Comparison of ENCODE assay signal across 8 mouse cellular contexts in genomic region chr6:128355201-128355681, GRCm38 (mm10). TPM values are rescaled to one million over a fixed set of nuclear protein-coding genes. Genes with fewer than 3 reads are reported as not detected.
DNase-seq lines count a peak whose midpoint lies in the region; ATAC-seq and TF ChIP-seq lines count a peak whose summit lies in the region.

No protein-coding gene starts in this region.

- peak overlapping the region; percentile 84 for H3K9ac ChIP-seq in kidney, embryonic 14.5 days (ENCODE audit: low read depth, low read length)
- peak overlapping the region; percentile 72 for H3K9ac ChIP-seq in liver, embryonic 12.5 days
- peak overlapping the region; percentile 83 for H3K9ac ChIP-seq in neural tube, embryonic 12.5 days

- peak; percentile 74 for ATAC-seq in kidney, embryonic 14.5 days (ENCODE audit: low FRiP score, low TSS enrichment)
- peak; percentile 69 for ATAC-seq in liver, embryonic 12.5 days
- peak; percentile 66 for ATAC-seq in neural tube, embryonic 12.5 days (ENCODE audit: low FRiP score, low read depth)
- no peak for ATAC-seq in activated CD4-positive, CD25-positive, alpha-beta regulatory T cell, adult 4 months

- peaks cover 17% of the 10 kb centered on the region for H3K79me3 ChIP-seq in C2C12 (ENCODE audit: low read depth)

- peak; percentile 82 for DNase-seq in Muller cell, postnatal 12 days (ENCODE audit: inconsistent ontology term)
- peak; percentile 32 for DNase-seq in embryo, embryonic 11.5 days (ENCODE audit: low read depth, low spot score)
- peak; percentile 27 for DNase-seq in heart, adult 8-10 months (ENCODE audit: low spot score)

- peak overlapping the region; percentile 90 for H3K27ac ChIP-seq in kidney, embryonic 14.5 days (ENCODE audit: low read depth, low read length)
- H3K27ac ChIP-seq in liver, embryonic 12.5 days = peak overlapping the region; percentile 55; the same call in 1 of the 2 replicates
- H3K27ac ChIP-seq in neural tube, embryonic 12.5 days = peak overlapping the region; percentile 66

- peak overlapping the region; percentile 63 for H3K4me3 ChIP-seq in C2C12 (ENCODE audit: insufficient read depth, poor library complexity, severe bottlenecking)
- peak overlapping the region; percentile 86 for H3K4me3 ChIP-seq in kidney, embryonic 14.5 days (ENCODE audit: low read length)
- peak overlapping the region; percentile 68 for H3K4me3 ChIP-seq in liver, embryonic 12.5 days
- H3K4me3 ChIP-seq in neural tube, embryonic 12.5 days = peak overlapping the region; percentile 83

- H3ac ChIP-seq in C2C12 (ENCODE audit: control insufficient read depth, insufficient read length, low read depth) = peak overlapping the region; percentile 94

- no peak for TF ChIP-seq CTCF in C2C12 (IDR thresholded peaks at IDR 0.05; ENCODE audit: control insufficient read depth, insufficient read depth, insufficient read length)

- H3K36me3 ChIP-seq in C2C12 (ENCODE audit: control insufficient read depth, insufficient read depth) = peaks cover 28% of the 10 kb centered on the region
- peaks cover 29% of the 10 kb centered on the region for H3K36me3 ChIP-seq in kidney, embryonic 14.5 days (ENCODE audit: control insufficient read depth, insufficient read depth, low read length)
- peaks cover 39% of the 10 kb centered on the region for H3K36me3 ChIP-seq in liver, embryonic 12.5 days
- H3K36me3 ChIP-seq in neural tube, embryonic 12.5 days = peaks cover 32% of the 10 kb centered on the region

- H3K9me3 ChIP-seq in kidney, embryonic 14.5 days (ENCODE audit: control insufficient read depth, low read length) = no peaks in the 10 kb centered on the region
- no peaks in the 10 kb centered on the region for H3K9me3 ChIP-seq in liver, embryonic 12.5 days (replicated peaks)
- no peaks in the 10 kb centered on the region for H3K9me3 ChIP-seq in neural tube, embryonic 12.5 days

- peaks cover 55% of the 10 kb centered on the region for H3K79me2 ChIP-seq in C2C12 (ENCODE audit: control insufficient read depth, insufficient read depth)

- peak overlapping the region; percentile 74 for H3K4me2 ChIP-seq in kidney, embryonic 14.5 days (replicated peaks; ENCODE audit: low read depth, low read length)
- peak overlapping the region; percentile 93 for H3K4me2 ChIP-seq in liver, embryonic 12.5 days
- H3K4me2 ChIP-seq in neural tube, embryonic 12.5 days (replicated peaks) = peak overlapping the region; percentile 74

- H3K4me1 ChIP-seq in kidney, embryonic 14.5 days (ENCODE audit: control insufficient read depth, insufficient read depth, low read length) = peaks cover 11% of the 10 kb centered on the region
- peaks cover 34% of the 10 kb centered on the region for H3K4me1 ChIP-seq in liver, embryonic 12.5 days
- peaks cover 10% of the 10 kb centered on the region for H3K4me1 ChIP-seq in neural tube, embryonic 12.5 days

- 0% methylated on average over 21 of the region's 28 CpGs for WGBS in kidney, embryonic 14.5 days
- WGBS in liver, embryonic 12.5 days (ENCODE audit: insufficient replicate concordance) = under 1% methylated on average over 28 of the region's 28 CpGs
- WGBS in neural tube, embryonic 12.5 days = under 1% methylated on average over 28 of the region's 28 CpGs

- H3K27me3 ChIP-seq in C2C12 (ENCODE audit: control insufficient read depth, insufficient read depth, insufficient read length) = no peaks in the 10 kb centered on the region
- no peaks in the 10 kb centered on the region for H3K27me3 ChIP-seq in kidney, embryonic 14.5 days (ENCODE audit: control insufficient read depth, insufficient read depth, low read length)
- H3K27me3 ChIP-seq in liver, embryonic 12.5 days (replicated peaks) = peaks cover 16% of the 10 kb centered on the region
- no peaks in the 10 kb centered on the region for H3K27me3 ChIP-seq in neural tube, embryonic 12.5 days (replicated peaks)

TF ChIP-seq in C2C12, 6 proteins besides CTCF, POLR2A, EP300 and RAD21:
- TF ChIP-seq FOSL1 (IDR thresholded peaks at IDR 0.05; ENCODE audit: insufficient read depth, low read length, poor library complexity, severe bottlenecking) (no peak), MYOD1 (IDR thresholded peaks at IDR 0.05; ENCODE audit: control insufficient read depth, insufficient read length, low read depth) (no peak), CEBPB (IDR thresholded peaks at IDR 0.05; ENCODE audit: low read depth) (no peak), MAX (IDR thresholded peaks at IDR 0.05) (no peak), USF1 (IDR thresholded peaks at IDR 0.05; ENCODE audit: low read depth) (no peak), MYOG (IDR thresholded peaks at IDR 0.05; ENCODE audit: control insufficient read depth, extremely low read depth, insufficient read length) (no peak)

RNA-seq across cellular contexts. Expression of gene Tulp3, which starts 0.4 kb away (rescaled TPM):
- polyA plus RNA-seq in C2C12 (2012; fragmentation: generic; extraction: Trizol) = 19.0 TPM
- total RNA-seq in heart, adult 8-10 months (2022) = 1 to 10 TPM; 6.6 to 9.9 (median 7.8) TPM
- 22.3 and 28.1 TPM in 2 replicates for polyA plus RNA-seq in kidney, embryonic 14.5 days (2014; fragmentation: Nextera tagmentation; extraction: Ambion mirVana)
- polyA plus RNA-seq in liver, embryonic 12.5 days (2016; fragmentation: Nextera tagmentation; extraction: Ambion mirVana) = 4.7 and 4.8 TPM in 2 replicates
- 18.9 and 20.5 TPM in 2 replicates for polyA plus RNA-seq in neural tube, embryonic 12.5 days (2016; fragmentation: Nextera tagmentation; extraction: Ambion mirVana)
- 1 to 10 TPM; 2.0 to 2.5 TPM for polyA plus RNA-seq in activated CD4-positive, CD25-positive, alpha-beta regulatory T cell, adult 4 months (2017; shearing (Covaris generic))

RNA-seq across cellular contexts. Expression of gene Rhno1, which starts 7.5 kb away (rescaled TPM):
- polyA plus RNA-seq in C2C12 (2012; fragmentation: generic; extraction: Trizol) = 39.9 TPM
- 10 to 100 TPM in 3 of 4 experiments, 1 to 10 TPM in 1; 9.4 to 12.5 (median 10.8) TPM for total RNA-seq in heart, adult 8-10 months (2022)
- polyA plus RNA-seq in kidney, embryonic 14.5 days (2014; fragmentation: Nextera tagmentation; extraction: Ambion mirVana) = 132 and 137 TPM in 2 replicates
- polyA plus RNA-seq in liver, embryonic 12.5 days (2016; fragmentation: Nextera tagmentation; extraction: Ambion mirVana) = 78.6 and 81.0 TPM in 2 replicates
- 147 and 154 TPM in 2 replicates for polyA plus RNA-seq in neural tube, embryonic 12.5 days (2016; fragmentation: Nextera tagmentation; extraction: Ambion mirVana)
- polyA plus RNA-seq in activated CD4-positive, CD25-positive, alpha-beta regulatory T cell, adult 4 months (2017; shearing (Covaris generic)) = 10 to 100 TPM; 64.4 to 75.0 TPM

RNA-seq across cellular contexts. Expression of gene Foxm1, which starts 7.5 kb away (rescaled TPM):
- 60.4 TPM for polyA plus RNA-seq in C2C12 (2012; fragmentation: generic; extraction: Trizol)
- under 1 TPM; 0.25 to 0.76 (median 0.49) TPM for total RNA-seq in heart, adult 8-10 months (2022)
- polyA plus RNA-seq in kidney, embryonic 14.5 days (2014; fragmentation: Nextera tagmentation; extraction: Ambion mirVana) = 26.7 and 48.2 TPM in 2 replicates
- polyA plus RNA-seq in liver, embryonic 12.5 days (2016; fragmentation: Nextera tagmentation; extraction: Ambion mirVana) = 24.5 and 26.6 TPM in 2 replicates
- polyA plus RNA-seq in neural tube, embryonic 12.5 days (2016; fragmentation: Nextera tagmentation; extraction: Ambion mirVana) = 32.0 and 36.8 TPM in 2 replicates
- 1 to 10 TPM; 3.8 to 4.0 TPM for polyA plus RNA-seq in activated CD4-positive, CD25-positive, alpha-beta regulatory T cell, adult 4 months (2017; shearing (Covaris generic))

RNA-seq across cellular contexts. Expression of gene Tex52, which starts 20.0 kb away (rescaled TPM):
- polyA plus RNA-seq in C2C12 (2012; fragmentation: generic; extraction: Trizol) = 0.21 TPM
- not detected for total RNA-seq in heart, adult 8-10 months (2022)
- polyA plus RNA-seq in kidney, embryonic 14.5 days (2014; fragmentation: Nextera tagmentation; extraction: Ambion mirVana) = 0.26 and 0.60 TPM in 2 replicates
- not detected in 2 replicates for polyA plus RNA-seq in liver, embryonic 12.5 days (2016; fragmentation: Nextera tagmentation; extraction: Ambion mirVana)
- polyA plus RNA-seq in neural tube, embryonic 12.5 days (2016; fragmentation: Nextera tagmentation; extraction: Ambion mirVana) = 0.17 and 0.34 TPM in 2 replicates
- polyA plus RNA-seq in activated CD4-positive, CD25-positive, alpha-beta regulatory T cell, adult 4 months (2017; shearing (Covaris generic)) = not detected

RNA-seq across cellular contexts. Expression of gene Gm44596, which starts 20.1 kb away (rescaled TPM):
- polyA plus RNA-seq in C2C12 (2012; fragmentation: generic; extraction: Trizol) = not detected
- not detected for total RNA-seq in heart, adult 8-10 months (2022)
- polyA plus RNA-seq in kidney, embryonic 14.5 days (2014; fragmentation: Nextera tagmentation; extraction: Ambion mirVana) = not detected in 2 replicates
- polyA plus RNA-seq in liver, embryonic 12.5 days (2016; fragmentation: Nextera tagmentation; extraction: Ambion mirVana) = not detected in 2 replicates
- polyA plus RNA-seq in neural tube, embryonic 12.5 days (2016; fragmentation: Nextera tagmentation; extraction: Ambion mirVana) = not detected in 2 replicates
- not detected for polyA plus RNA-seq in activated CD4-positive, CD25-positive, alpha-beta regulatory T cell, adult 4 months (2017; shearing (Covaris generic))

Comparison
In these comparisons a context has a peak if more than half of its experiments do, and no peak if none do; other contexts are left out.
1. DNase-seq: peak in every context shown above with its lines; median percentile 82 in Muller cell, postnatal 12 days; 32 in embryo, embryonic 11.5 days; 27 in heart, adult 8-10 months.